Mouse (Mus musculus) stomach, postnatal 0 days (tissue): ENCODE data around the gene Tuba3b.

ENCODE experiments used
- CTCF ChIP-seq: IDR thresholded peaks from 2 replicates; pipeline ENCODE4 v1.5.1; 2016; ENCODE audit warnings: antibody characterized with exemption, low read depth, mild to moderate bottlenecking, moderate library complexity
- EP300 ChIP-seq: optimal IDR thresholded peaks from 2 replicates; pipeline ENCODE3; 2016; ENCODE audit warnings: antibody characterized with exemption

DNA sequence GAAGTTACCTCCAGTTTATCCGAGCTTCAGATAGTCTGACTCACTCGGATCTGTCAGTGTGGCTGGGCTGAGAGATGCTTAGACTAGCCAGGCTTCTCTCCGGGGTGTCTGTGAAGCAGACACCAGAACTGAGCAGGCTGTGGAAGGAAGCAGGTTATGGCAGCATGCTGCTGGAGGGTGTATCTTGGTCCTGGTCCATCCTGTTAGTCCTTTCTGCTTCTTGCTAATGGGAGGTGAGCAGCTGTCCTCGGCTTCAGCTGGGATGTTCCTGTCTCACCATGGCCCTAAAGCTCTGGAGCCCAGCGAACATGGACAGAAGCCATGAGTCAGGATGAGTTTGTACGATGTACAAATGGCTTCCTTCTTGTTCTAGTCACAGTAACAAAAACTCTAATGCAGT lies 43.6 kb downstream of the Tuba3b start:
- TF ChIP-seq CTCF = no peak
- no peak for TF ChIP-seq EP300
